Mouse (Mus musculus): Measurements from ENCODE around the gene Aatf.
A peak's percentile ranks its signal among the peaks of the same experiment; 100 is the strongest.
"Not testable (repeated sequence)": the region's sequence is repeated elsewhere in the genome, so short reads cannot be mapped to it uniquely, and the experiment has no call there.

Aatf gene

DNA sequence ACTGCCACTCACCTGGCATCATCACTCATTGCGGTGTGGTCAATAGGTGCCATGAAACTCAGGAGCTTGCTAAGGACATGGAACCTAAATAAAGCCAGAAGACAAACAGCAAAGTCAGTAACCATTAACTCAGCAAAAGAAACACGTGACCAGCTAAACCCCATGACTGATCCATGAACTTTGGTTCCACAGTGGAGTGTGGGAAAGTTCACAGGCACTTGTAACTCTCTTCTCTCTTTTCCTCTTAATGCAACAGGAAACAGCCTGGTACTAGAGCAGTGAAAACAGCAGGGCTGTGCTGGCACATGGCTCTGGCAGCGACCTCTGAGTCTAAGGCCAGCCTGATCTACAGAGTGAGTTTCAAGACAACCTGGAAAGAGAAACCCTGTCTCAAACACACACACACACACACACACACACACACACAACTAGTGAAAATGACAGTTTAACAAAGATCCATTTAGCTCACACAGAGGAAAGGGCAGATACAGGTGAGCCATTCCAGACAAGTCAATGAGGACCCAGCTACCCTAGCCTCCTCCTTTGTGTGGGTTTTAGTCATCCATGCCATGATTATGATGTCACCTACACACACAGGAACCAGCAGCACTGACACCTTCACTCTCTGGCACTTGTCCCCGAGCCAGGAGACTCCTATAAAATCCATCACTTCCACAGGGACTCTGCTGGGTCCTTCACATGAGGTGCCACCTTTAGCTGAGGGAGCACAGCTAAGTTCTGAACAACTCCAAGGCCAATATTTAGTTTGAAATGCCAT is 70.6 kb downstream of the Aatf start:
- no peak for DNase-seq (ENCODE audit: low spot score in 2 of 2)

DNA sequence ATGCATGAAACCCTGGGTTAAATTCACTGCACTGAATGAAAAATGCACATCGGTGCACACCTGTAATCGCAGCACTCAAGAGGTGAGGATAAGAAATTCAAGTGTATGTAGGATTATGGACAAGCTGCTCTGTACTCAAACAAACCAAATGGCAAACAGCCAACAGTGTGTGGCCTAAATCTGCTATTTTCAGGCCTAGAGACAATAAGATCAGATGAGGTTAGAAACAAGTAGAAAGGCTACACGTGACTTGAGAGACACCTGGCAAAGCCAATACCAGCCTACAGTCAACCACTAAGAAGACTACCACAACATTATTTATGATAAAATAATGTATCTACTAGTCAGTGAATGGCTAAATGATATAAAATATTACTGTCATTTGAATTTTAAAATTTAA is 72.9 kb downstream of the Aatf start:
- no peak for DNase-seq (ENCODE audit: low spot score in 2 of 2)

DNA sequence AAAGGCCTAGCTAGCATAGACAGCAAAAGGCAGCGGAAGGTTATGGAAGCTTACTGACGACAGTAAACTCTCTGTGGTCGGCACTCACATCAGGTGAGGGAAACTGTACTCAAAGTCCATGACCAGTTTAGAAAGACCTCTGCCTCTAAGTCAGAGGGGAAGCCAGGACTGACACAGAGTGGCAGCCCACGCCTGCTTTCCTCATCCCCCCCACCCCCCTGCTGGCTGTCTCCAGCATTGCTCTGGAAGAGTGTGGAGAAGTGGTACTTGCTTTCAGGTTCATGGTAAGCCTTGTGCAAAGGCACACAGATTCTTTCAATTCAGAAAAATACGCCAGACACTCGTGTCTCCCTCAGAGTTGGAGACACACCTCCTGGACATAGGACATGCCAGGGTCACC is 78.4 kb downstream of the Aatf start:
- DNase-seq (ENCODE audit: low spot score in 2 of 2) = no peak

DNA sequence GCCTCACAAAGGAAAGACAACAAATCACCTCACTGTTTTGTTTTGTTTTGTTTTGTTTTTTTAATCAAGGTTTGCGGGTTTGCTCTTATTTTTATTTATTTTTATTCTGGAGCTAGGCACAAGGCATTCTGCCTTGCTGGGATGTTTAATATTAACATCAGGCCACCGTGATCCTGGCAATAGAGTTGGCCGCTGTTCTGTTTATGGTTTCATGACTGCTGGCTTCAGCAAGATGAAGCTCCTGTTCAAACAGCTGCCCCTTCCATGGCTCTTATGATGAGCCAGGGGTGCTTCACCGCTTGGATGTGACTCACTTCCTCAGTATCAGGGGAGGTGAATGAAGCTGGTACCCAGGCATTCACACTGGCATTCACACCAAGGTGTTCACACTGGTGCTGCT is 83.0 kb downstream of the Aatf start:
- DNase-seq (ENCODE audit: low spot score in 2 of 2) = no peak

DNA sequence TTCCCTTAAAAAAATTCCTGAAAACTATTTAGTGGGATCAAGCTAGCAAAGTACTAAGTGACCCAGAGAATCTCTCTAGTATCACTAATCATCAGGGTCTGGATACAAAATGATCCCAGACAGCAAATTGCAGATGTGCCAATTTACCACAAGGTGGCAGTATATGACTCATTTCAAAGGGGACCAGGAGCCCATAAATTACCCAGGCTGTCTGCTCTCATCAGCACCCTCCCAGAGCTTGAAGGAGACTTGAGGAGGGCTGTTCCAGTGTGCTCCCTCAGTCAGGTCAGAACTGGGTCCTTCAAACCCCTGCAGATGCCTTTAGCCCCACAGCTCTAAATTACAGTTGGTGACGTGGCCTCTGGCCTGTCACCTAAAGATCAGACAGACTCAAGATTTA is 83.7 kb downstream of the Aatf start:
- DNase-seq (ENCODE audit: low spot score in 2 of 2) = peak in 1 of 2 experiments; percentile 11

DNA sequence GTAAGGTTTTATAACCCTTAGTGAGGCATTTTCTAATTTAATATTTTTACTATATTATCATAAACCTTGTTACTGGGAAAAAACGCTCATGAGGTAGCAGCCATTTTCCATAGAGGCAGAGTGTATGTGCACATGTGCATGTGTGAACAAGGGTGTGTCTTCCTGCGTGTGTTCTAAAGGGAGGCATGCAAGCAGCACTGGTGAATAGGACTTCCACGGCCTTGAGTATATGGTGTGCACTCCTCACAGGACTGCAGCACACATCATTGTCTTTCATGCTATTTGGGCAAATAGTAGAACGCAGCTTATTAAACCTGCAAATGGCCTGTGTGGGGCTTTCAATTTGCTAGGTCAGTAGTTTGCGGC is 86.7 kb downstream of the Aatf start:
- no peak for DNase-seq (ENCODE audit: low spot score in 2 of 2)

DNA sequence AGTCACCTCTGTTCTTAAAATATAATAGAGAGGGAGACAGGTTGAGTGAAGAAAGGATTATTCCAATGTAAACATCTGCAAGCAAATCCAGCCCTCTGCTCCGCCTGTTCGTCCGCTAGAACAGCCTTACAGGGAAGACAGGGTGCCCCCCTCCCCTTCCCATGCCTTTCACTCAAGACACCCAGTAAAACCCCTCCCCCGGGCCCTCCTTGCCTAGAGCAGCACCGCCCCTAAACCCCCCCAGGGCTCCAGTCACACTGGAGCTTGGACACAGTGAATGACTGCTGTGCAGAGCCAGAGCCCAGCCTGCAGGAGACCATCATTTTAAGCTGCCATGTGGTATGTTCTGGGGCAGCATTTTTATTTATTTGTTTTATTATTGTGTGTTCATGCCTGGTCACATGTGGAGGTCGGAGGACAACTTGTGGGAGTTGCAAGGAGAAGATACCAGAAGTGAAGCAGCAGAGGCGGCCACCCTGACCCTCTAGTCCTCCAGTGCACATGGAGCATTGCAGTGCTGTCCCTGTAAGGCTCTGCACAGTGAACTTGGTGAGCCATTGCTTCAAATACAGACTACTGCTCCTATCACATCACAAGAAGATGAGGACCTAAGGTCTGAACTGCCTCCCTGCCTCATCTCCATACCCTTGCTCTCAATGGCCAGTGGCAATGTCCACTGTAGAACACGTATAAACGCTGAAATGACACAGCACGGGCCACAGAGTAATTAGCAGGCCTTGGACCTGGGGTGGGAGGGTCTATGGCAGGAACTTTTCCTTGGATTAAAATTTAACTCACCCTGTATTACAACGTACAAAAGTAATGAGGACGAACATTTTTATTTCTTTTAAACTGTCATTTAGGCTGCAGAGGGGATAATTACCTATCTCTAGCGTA is 87.3 kb downstream of the Aatf start:
- DNase-seq (ENCODE audit: low spot score in 2 of 2) = no peak

DNA sequence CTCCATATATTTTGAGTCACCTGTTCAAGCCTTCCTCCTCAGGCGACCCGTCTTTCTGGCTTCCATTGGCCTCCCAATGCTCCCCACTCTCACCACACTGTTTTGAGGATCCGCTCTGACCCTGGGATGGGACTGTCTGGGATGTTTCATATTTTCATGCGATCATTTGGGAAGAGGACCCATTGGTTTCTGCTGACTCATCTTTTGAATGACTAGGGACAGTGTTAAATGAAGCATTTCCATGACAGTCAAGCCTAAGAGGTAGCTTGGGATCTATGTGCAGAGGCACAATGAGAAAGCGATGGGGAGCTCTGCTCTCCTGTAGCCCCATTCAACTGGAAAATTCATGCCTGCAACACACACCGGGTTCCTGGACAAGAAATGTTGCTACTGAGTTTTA is 92.5 kb downstream of the Aatf start:
- DNase-seq (ENCODE audit: low spot score in 2 of 2) = no peak

DNA sequence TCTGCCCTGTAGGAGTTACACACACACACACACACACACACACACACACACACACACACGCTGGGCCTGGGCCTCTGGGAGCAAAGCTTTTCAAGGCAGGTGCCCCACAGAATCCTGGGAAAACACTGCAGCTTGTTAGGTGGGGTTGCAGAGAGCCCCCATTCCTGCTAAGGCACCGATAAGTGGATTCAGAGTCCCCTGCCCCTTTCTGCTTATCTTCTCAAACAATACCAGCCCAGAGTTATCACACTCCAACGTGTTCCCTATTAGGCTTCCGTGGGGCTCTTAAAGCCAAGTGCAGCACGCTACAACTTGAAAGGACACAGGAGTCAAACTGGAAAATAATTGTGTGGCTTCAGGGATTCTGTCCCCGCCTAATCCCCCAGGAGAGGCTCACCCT is 100.2 kb downstream of the Aatf start:
- DNase-seq (ENCODE audit: low spot score in 2 of 2) = no peak

DNA sequence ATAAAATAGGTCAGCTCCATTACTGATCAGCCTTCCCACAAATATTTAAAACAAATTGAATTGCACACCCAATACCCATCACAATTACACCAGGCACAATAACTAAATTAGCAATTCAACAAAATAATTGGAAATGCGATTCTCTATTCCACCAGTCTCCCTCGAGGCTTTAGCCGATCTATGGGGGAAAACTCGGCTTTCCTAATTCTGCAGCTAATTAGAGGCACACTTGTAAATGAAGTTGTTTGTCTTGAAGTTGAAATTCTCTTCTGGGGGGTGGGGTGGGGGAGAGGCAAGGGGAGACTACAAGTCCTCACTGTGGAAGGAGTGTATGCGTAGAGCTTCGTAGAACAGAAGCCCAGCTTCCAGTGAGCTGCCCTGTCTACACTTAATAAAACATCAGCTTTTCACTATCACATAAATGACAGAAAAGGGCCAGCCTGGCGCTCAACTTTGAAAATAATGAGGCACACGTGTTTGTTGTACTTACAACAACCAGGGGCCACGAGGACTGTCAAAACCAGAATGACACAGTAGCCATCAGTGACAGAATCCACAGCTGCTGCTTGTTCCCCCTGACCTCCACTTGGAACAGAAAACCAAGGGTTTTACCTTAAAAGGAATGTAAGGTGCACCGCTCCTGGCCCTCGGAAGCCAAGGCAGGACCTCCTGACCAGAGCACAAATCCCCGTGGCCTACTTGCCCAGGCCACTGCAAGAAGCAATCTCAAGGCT is 101.0 kb downstream of the Aatf start:
- DNase-seq (ENCODE audit: low spot score in 2 of 2) = no peak

DNA sequence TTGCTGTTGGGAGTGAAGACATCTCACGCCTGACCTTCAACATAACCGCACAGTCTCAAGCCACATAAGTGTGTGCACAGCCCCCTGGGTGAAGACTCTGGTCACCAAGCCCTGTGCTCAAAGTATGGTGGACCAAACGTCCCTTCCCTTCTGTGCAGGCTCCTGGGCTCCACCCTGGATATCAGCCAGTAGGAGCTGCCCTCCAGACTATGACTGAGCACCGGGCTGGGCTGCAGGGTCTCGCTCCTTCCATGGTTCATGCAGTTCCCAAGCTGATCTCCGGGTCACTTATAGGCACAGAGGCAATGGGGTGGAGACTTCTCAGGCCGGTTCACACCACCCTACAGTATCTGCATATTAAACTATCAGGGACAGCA is 101.7 kb downstream of the Aatf start:
- no peak for DNase-seq (ENCODE audit: low spot score in 2 of 2)

DNA sequence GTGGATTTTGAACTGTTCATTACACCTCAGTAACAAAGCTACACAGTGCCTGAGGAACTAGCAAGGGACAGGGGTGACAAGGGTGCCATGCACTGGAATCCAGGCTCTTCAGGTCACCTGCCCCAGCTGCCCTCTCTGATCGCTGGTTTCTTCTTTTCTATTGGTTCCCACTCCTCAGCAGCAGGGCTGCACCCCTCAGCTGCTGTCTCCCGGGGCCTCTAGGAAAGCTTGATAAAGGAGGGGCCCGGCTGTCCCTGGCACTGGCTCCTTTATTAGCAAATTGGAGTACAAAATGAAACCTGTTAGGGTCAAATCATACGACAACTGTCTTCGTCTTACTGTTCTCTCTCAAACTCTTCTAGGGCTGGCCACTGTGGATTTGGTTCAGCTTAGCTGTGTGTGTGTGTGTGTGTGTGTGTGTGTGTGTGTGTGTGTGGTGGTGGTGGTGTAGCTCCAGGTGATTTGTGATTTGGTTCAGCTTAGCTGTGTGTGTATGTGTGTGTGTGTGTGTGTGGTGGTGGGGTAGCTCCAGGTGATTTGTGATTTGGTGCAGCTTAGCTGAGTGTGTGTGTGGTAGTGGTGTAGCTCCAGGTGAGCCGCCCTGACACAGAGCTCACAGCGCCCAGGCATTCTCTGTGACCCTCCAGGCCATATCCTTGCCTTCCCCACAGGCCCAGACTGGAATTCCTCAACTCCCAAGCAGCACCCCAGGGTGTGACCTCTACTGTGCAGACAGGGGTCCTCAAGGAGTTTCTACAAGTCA is 102.3 kb downstream of the Aatf start:
- DNase-seq (ENCODE audit: low spot score in 2 of 2) = no peak

DNA sequence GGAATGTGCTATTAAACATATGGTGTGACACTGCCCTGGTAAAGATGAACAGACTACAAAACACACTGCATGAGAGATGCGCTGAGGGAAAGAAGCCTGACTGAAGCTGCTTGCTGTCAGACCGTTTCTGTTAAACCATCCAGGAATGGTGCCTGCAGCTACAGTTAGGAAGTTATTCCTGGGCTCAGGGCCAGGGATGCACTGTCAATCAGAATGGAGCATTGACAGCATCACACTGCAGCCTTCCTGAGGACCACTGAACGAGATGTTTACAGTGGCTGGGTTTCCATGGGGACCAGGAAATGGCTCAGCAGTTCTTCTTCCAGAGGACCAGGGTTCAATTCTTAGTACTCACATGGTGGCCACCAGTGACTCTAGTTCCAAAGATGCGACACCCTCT is 102.9 kb downstream of the Aatf start:
- DNase-seq (ENCODE audit: low spot score in 2 of 2) = no peak

DNA sequence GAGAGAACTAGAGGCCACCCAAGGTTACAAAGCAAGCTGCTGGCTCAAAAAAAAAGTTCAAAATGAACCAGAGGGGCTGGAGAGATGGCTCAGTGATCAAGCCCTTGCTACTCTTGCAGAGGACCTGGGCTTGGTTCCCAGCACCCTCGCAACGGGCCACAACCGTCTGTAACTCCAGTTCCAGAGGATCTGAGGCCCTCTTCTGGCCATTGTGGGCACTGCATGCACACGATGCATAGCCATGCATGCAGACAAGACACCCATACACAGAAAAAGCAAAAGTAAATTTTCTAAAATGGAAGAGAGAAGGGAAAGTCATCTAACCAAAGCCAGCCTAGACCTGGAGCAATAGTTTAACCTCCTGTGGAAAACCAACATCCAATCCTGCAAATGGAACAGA is 106.6 kb downstream of the Aatf start:
- no peak for DNase-seq (ENCODE audit: low spot score in 2 of 2)

DNA sequence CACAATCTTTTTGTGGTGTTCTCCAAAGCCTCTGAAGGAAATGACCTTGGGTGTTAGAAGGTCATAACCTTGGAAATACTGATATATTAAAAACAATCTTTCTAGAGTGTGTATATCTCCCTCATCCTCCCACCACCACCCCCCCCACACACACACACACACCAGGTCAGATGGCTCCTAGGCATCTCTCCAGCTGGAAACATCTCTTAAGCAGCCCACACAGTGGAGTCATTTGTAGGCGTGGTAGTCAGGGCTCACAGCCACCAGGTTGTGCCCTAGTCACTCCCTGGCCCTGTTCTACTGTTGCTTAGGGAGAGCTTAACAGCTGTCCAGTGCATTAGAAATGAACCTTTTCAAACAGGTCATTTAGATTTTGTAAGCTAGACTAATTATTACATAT is 118.3 kb downstream of the Aatf start:
- DNase-seq (ENCODE audit: low spot score in 2 of 2) = peak in 1 of 2 experiments; percentile 2

DNA sequence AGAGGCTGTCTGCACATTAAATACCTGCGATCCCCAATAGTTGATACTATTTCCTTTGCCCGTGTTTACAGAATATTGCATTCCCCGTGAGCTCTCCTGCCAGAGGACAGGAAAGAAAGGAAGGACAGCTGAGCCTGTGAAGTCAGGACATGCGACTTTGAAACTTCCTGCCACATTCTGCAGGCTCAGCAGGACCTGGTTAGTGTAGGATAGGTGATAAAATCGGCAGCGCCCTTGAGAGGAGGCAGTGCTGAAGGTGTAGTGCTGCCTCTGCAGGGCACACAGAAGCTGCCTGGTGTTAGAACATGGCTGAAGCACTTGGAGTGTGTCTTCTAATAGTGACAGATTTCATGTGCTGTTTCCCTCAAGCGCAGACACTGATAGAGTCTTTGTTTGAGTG is 119.8 kb downstream of the Aatf start:
- no peak for DNase-seq (ENCODE audit: low spot score in 2 of 2)

DNA sequence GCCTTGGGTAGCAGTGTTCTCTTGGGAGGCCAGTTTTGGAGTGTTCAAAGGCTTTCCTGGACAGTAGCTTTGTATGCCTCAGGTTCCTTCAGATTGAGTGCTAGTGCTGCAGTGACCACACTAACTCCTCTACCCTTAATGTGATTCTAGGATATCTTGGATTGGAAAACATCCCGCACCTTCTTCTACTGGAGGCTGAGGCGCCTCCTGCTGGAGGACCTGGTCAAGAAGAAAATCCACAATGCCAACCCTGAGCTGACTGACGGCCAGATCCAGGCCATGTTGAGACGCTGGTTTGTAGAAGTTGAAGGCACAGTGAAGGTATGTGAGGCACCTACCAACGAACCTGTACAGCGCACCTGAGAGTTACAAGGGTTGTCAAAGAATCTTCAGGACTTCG is 121.3 kb downstream of the Aatf start:
- not testable (repeated sequence) for DNase-seq (ENCODE audit: low spot score in 2 of 2)

DNA sequence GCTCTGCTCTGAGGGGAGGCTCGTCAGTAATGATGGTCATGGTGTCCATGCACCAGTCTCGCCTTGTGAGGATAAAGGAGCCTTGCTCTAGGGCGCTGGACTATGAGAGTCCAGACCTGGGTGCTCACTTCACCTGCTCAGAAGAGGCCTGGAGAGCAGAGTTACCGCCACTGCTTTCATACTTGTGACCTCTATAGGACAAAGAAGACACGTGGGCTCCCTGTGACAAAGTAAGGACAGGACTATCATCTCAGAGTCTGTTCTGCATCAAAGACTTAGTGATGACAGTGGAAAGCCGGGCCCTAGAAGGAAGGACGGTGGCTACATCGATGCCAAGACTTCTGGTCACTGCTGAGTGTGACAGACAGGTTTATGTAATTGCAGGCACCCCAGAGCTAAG is 122.2 kb downstream of the Aatf start:
- DNase-seq (ENCODE audit: low spot score in 2 of 2) = no peak

DNA sequence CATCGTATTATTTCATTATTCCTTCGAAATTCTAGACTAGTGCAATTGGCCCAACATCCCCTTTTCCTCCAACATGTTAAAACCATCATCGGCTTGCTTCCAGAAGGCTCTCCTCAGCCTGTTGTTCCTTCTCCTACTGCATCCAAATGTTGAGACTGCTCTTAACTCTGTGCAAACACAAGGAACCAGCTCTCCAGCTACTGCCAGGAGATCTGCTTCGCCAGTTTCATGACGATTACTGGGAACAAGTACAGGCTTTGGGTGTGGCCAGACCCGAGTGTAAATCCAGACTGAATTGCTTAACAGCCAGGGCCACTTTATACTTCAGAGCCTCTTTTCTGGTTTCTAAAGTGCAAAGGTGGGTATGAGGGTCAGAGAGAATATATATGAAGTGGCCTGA is 124.0 kb downstream of the Aatf start:
- no peak for DNase-seq (ENCODE audit: low spot score in 2 of 2)

DNA sequence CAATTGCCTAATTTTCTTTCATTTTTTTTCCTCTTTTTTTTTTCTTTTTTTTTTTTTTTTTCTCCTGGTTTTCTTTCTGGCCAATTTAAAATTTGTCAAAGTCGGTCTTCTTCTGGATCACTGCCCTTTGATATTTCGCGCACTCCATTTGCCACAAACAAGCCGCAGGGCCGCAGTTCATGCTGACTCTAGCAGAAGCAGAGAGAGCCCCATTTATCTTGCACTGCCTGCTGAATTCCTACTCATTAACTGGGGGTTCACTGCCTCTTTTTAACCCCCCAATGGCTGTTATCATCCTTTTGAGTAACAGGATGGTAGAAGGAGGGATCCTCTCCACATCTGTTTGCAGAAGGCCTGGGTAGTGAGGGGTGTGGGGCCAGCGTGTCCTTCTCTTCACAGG is 129.4 kb downstream of the Aatf start:
- no peak for DNase-seq (ENCODE audit: low spot score in 2 of 2)

DNA sequence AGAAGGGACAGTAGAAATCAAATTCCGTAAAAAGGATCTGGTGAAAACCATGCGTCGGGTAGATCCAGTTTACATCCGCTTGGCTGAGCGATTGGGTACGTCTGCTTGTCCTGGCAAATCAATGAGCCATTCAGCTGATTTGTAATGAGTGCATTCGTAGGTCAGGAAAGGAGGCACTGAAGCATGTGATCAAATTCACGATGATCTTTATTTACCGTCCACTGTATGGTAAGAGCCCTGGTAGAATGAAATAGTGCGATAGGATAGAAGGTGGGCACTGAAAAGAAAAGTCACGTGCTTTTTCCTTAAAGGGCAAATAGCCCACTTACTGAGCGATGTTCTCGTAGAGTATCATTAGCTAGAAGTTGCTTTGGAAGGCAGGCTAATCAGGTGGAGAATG is 130.9 kb downstream of the Aatf start:
- DNase-seq (ENCODE audit: low spot score in 2 of 2) = no peak

Data from spleen, postnatal 36 days (tissue).